Mouse (Mus musculus) midbrain, embryonic 11.5 days (tissue): ENCODE data around the gene Htra2. TPM values are rescaled to one million over a fixed set of nuclear protein-coding genes. Genes with fewer than 3 reads are reported as not detected.

Source experiments
- ATAC-seq: fragments of 200-750 bp; cut with Nextera tagmentation; 2 replicates; pipeline ENCODE4 v1.8.0; 2017; ENCODE audit warnings: moderate TSS enrichment, moderate library complexity; ENCODE audit not compliant: low FRiP score
- DNase-seq: peaks from one replicate; pipeline ENCODE4 v3.0.0; 2015; ENCODE audit warnings: low spot score; ENCODE audit errors: missing footprints
- H3K27ac ChIP-seq: fragments of 300-500 bp; sonication (generic); 2 replicates; pipeline ENCODE4 v1.5.1; 2014; ENCODE audit warnings: low read depth, low read length
- H3K27me3 ChIP-seq: fragments of 300-500 bp; sonication (generic); 2 replicates; pipeline ENCODE4 v1.6.1; 2014; ENCODE audit warnings: mild to moderate bottlenecking, low read length, moderate library complexity, mixed read lengths; ENCODE audit not compliant: control insufficient read depth, insufficient read depth
- H3K36me3 ChIP-seq: fragments of 300-500 bp; sonication (generic); 2 replicates; pipeline ENCODE4 v1.6.1; 2014; ENCODE audit warnings: mild to moderate bottlenecking, low read length, moderate library complexity, mixed read lengths; ENCODE audit not compliant: control insufficient read depth, insufficient read depth
- H3K4me1 ChIP-seq: fragments of 300-500 bp; sonication (generic); 2 replicates; pipeline ENCODE4 v1.6.1; 2014; ENCODE audit warnings: low read length; ENCODE audit not compliant: control insufficient read depth, insufficient read depth
- H3K4me2 ChIP-seq: fragments of 300-500 bp; sonication (generic); 2 replicates; pipeline ENCODE4 v1.6.1; 2014; ENCODE audit warnings: mild to moderate bottlenecking, moderate library complexity
- H3K4me3 ChIP-seq: fragments of 300-500 bp; sonication (generic); 2 replicates; pipeline ENCODE4 v1.5.1; 2014; ENCODE audit warnings: low read depth, low read length
- H3K9ac ChIP-seq: fragments of 300-500 bp; sonication (generic); 2 replicates; pipeline ENCODE4 v1.6.1; 2014; ENCODE audit warnings: low read length
- H3K9me3 ChIP-seq: fragments of 300-500 bp; sonication (generic); 2 replicates; pipeline ENCODE4 v1.6.1; 2016; ENCODE audit warnings: low read length; ENCODE audit not compliant: control insufficient read depth
- WGBS: fragments of 180-500 bp; shearing (Covaris S2); extraction: QIAGEN DNeasy Blood & Tissue Kit; methylation state at CpG from one replicate; pipeline ENCODE4 v1.1.7; 2014; 5-methylcytosine and 5-hydroxymethylcytosine counted together
- polyA plus RNA-seq: library from polyadenylated mRNA; unstranded; fragments of >200 nt; fragmentation: Nextera tagmentation; extraction: Ambion mirVana; gene quantifications from 2 replicates; pipeline ENCODE4 v1.2.1, GENCODE M21; 2014

The Htra2 gene
- polyA plus RNA-seq, 1 experiment from 2014 or later: 28.2 TPM

DNA sequence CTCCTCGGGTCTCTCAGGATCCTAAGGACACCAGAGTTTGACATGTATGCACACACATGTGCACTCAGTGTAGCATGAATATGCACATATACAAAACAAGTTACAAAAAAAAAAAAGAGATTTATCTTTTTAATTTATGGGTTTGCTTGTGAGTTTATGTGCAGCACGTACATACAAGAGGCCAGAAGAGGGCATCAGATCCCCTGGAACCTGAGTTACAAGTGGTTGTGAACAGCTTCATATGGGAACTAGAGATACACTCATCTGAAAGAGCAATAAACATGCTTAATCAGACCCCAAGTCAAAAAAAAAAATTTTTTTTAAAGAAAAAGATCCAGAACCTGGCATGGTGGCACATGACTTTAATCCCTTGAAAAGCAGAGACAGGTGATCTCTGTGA, 19.9 kb upstream of the Htra2 start:
- no peak overlapping the region for H3K27ac ChIP-seq
- WGBS: 15% methylated on average over 2 of the region's 2 CpGs
- no peaks in the 10 kb centered on the region for H3K9me3 ChIP-seq
- H3K36me3 ChIP-seq: no peaks in the 10 kb centered on the region
- ATAC-seq (no peak), DNase-seq (no peak)
- peaks cover 63% of the 10 kb centered on the region for H3K27me3 ChIP-seq
- no peak overlapping the region for H3K9ac ChIP-seq
- peaks cover 23% of the 10 kb centered on the region for H3K4me1 ChIP-seq
- no peak overlapping the region for H3K4me2 ChIP-seq
- H3K4me3 ChIP-seq: no peak overlapping the region

DNA sequence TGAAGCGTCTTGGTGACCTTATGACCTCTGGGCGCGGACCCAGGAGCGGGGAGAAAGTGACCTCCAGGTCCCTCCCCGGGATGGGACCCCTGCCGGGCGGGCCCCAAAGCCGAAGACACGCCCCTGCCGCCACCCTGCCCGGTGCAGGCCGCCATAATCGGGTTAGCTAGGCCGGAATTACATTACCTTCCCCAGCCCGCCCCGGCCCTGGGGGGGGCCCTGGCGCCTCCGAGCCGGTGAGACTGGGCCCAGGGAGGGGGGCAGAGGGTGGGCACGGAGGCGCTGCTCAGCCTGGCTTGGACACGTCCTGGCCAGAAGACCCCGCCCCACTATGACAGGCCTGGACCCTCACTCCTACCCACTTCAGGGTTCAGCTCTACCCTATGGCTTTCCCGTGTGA, 16.1 kb upstream of the Htra2 start:
- 0% methylated on average over 20 of the region's 24 CpGs for WGBS
- Histone ChIP-seq H3K36me3 (no peaks in the 10 kb centered on the region), H3K4me1 (peaks cover 15% of the 10 kb centered on the region), H3K4me2 (no peak overlapping the region), H3K9ac (no peak overlapping the region), H3K27me3 (peaks cover 91% of the 10 kb centered on the region), H3K4me3 (no peak overlapping the region), H3K27ac (no peak overlapping the region), H3K9me3 (no peaks in the 10 kb centered on the region)
- peak; percentile 41 for ATAC-seq
- DNase-seq: no peak

GRCm38 (mm10) chr6:83070311-83071219, 15.5 kb upstream of the Htra2 start:
- Histone ChIP-seq H3K4me1 (peaks cover 15% of the 10 kb centered on the region), H3K4me3 (peak overlapping the region; percentile 16), H3K36me3 (no peaks in the 10 kb centered on the region), H3K9me3 (no peaks in the 10 kb centered on the region), H3K4me2 (peak overlapping the region; percentile 12), H3K27ac (no peak overlapping the region), H3K27me3 (peaks cover 91% of the 10 kb centered on the region), H3K9ac (no peak overlapping the region)
- ATAC-seq (peak; percentile 55), DNase-seq (peak; percentile 98)
- WGBS: under 1% methylated on average over 57 of the region's 58 CpGs

DNA sequence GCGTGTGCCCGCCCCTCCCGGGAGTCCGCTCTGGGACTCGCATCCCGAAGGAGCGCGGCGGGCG, 15.0 kb upstream of the Htra2 start, which contains the start of gene Tlx2:
Gene Tlx2, minus strand, starts transcription at position 47 of the 64 bp plus-strand sequence.
- Histone ChIP-seq H3K9ac (no peak within 1 kb of the TSS), H3K4me3 (peak within 1 kb of the TSS; percentile 16), H3K9me3 (no peaks in the 10 kb centered on the region), H3K4me2 (peak within 1 kb of the TSS; percentile 12), H3K27ac (no peak within 1 kb of the TSS), H3K27me3 (peaks cover 93% of the 10 kb centered on the region), H3K36me3 (no peaks in the 10 kb centered on the region), H3K4me1 (peaks cover 15% of the 10 kb centered on the region)
- ATAC-seq (no peak), DNase-seq (no peak)
- 3% methylated on average over 9 of the region's 10 CpGs for WGBS

DNA sequence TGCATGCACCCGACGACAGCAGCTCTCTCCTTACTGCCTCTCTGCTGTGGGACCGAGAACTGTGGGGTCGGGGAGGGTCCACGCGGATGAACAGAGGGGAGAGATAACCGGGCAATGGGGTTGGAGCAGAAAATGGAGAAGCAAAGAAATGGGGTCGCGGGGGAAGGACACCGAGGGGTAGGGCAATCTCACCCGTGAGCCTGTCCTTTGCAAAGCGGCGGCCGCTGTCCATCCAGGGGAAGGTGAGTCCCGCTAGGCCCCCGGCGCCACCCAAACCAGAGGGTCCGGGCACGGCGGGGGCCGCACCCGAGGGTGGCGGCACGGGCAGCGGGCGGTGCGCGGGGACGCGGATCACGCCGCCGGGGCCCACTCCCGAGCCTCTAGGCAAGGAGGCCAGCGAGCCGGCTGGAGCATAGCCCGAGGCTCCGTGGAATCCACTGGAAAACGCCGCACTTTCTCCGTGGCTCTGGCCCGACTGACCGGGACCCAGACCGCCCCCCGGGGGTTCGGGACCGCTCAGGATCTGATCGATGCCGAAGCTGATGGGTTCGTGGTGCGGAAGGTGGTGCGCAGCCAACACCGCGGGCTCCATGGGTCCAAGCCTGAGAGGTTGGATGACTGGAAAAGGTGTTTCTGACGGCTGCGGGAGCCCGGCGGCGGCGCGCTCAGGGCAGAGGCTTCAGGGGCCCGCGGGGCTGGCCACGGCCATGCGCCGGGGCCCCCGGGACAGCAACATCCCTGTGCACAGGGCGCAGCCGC, 14.6 kb upstream of the Htra2 start:
- peak; percentile 38; the same call in 1 of the 2 replicates for ATAC-seq
- H3K9ac ChIP-seq: no peak overlapping the region
- H3K9me3 ChIP-seq: no peaks in the 10 kb centered on the region
- H3K27ac ChIP-seq: no peak overlapping the region
- WGBS: 1% methylated on average over 61 of the region's 69 CpGs
- peak overlapping the region; percentile 16 for H3K4me3 ChIP-seq
- peak overlapping the region; percentile 12; the same call in 1 of the 2 replicates for H3K4me2 ChIP-seq
- H3K4me1 ChIP-seq: peaks cover 15% of the 10 kb centered on the region
- peaks cover 95% of the 10 kb centered on the region for H3K27me3 ChIP-seq
- H3K36me3 ChIP-seq: no peaks in the 10 kb centered on the region
- DNase-seq: peak; percentile 94

- under 1% methylated on average over 81 of the region's 81 CpGs for WGBS
- no peak overlapping the region for H3K27ac ChIP-seq
- no peaks in the 10 kb centered on the region for H3K36me3 ChIP-seq
- H3K4me3 ChIP-seq: peak overlapping the region; percentile 14; the same call in 1 of the 2 replicates
- H3K27me3 ChIP-seq: peaks cover 95% of the 10 kb centered on the region
- DNase-seq: peak; percentile 95
- no peaks in the 10 kb centered on the region for H3K9me3 ChIP-seq
- ATAC-seq: no peak
- H3K4me2 ChIP-seq: peak overlapping the region; percentile 20; the same call in 1 of the 2 replicates
- H3K9ac ChIP-seq: no peak overlapping the region
- peaks cover 15% of the 10 kb centered on the region for H3K4me1 ChIP-seq
These were observed 13.8 kb upstream of the Htra2 start for GRCm38 (mm10) chr6:83068706-83069487.

DNA sequence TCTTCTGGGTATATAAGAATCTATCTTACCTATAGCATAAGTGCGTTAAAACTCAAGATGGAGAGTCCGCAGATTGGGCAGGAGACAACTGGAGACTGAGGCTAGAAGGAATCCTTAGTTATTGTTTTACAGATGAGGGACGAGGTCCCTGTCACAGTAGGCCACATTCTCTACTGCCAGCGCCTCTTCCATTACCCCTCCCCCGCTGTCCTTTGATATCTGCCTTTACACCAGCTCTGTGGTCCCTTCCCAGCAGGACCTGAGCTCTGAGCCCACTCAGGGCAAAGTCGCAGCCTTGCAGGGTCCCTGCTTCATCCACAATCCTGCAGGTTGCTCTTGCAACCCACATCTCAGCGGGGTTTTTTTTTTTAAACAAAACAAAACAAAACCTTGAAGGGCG, 13.1 kb upstream of the Htra2 start:
- Histone ChIP-seq H3K9me3 (no peaks in the 10 kb centered on the region), H3K36me3 (no peaks in the 10 kb centered on the region), H3K4me1 (peaks cover 15% of the 10 kb centered on the region), H3K27ac (no peak overlapping the region), H3K9ac (no peak overlapping the region), H3K27me3 (peaks cover 96% of the 10 kb centered on the region), H3K4me3 (no peak overlapping the region), H3K4me2 (no peak overlapping the region)
- ATAC-seq (no peak), DNase-seq (no peak)
- 2% methylated on average over 8 of the region's 8 CpGs for WGBS

GRCm38 (mm10) chr6:83066441-83066840, 11.4 kb upstream of the Htra2 start:
- WGBS: 21% methylated on average over 6 of the region's 6 CpGs
- Histone ChIP-seq H3K27ac (no peak overlapping the region), H3K4me3 (no peak overlapping the region), H3K36me3 (no peaks in the 10 kb centered on the region), H3K9ac (no peak overlapping the region), H3K27me3 (peaks cover 89% of the 10 kb centered on the region), H3K9me3 (no peaks in the 10 kb centered on the region), H3K4me2 (no peak overlapping the region), H3K4me1 (peaks cover 14% of the 10 kb centered on the region)
- DNase-seq (no peak), ATAC-seq (no peak)

DNA sequence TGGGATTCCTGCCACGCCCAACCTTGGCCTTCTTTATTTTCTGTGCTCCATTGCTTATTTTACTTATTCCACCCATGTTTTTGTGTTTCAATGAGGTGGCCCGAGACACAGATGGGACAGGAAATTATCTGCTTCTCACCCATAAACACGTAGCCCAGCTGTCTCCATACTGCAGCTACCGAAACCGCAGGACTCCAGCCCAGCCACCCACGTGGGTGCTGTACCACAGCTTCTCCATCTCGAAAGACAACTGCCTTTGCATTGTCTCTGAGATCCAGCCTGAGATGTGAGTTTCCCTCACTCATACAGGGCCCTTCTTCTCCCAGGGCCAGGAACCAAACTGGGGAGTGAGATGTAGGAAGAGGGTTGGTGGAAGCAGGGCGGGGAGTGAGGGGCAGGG, 10.9 kb upstream of the Htra2 start:
- DNase-seq (no peak), ATAC-seq (no peak)
- Histone ChIP-seq H3K9me3 (no peaks in the 10 kb centered on the region), H3K4me3 (no peak overlapping the region), H3K27ac (no peak overlapping the region), H3K4me1 (peaks cover 10% of the 10 kb centered on the region; the same call in 1 of the 2 replicates), H3K36me3 (no peaks in the 10 kb centered on the region), H3K4me2 (no peak overlapping the region), H3K27me3 (peaks cover 84% of the 10 kb centered on the region), H3K9ac (no peak overlapping the region)
- 33% methylated on average over 8 of the region's 8 CpGs for WGBS
